Mouse (Mus musculus): ENCODE measurements around the gene Mmp23.
"Not testable (repeated sequence)": the region's sequence is repeated elsewhere in the genome, so short reads cannot be mapped to it uniquely, and the experiment has no call there.

Mmp23 gene

GRCm38 (mm10) chr4:155653086-155653450 is at the start of gene Mmp23:
TSS of gene Mmp23 (minus strand) at chr4:155653384.
- peak; percentile 61 for DNase-seq (ENCODE audit: low spot score)

GRCm38 (mm10) chr4:155700425-155700824 is 47.2 kb upstream of the Mmp23 start:
- DNase-seq (ENCODE audit: low spot score), result peak; percentile 51

GRCm38 (mm10) chr4:155696261-155697255 is 43.4 kb upstream of the Mmp23 start:
- DNase-seq (ENCODE audit: low spot score), result no peak

- DNase-seq (ENCODE audit: low spot score), result no peak
These were observed 42.4 kb upstream of the Mmp23 start for GRCm38 (mm10) chr4:155695531-155696062.

GRCm38 (mm10) chr4:155694482-155695401 is 41.6 kb upstream of the Mmp23 start:
- peak; percentile 73 for DNase-seq (ENCODE audit: low spot score)

DNA sequence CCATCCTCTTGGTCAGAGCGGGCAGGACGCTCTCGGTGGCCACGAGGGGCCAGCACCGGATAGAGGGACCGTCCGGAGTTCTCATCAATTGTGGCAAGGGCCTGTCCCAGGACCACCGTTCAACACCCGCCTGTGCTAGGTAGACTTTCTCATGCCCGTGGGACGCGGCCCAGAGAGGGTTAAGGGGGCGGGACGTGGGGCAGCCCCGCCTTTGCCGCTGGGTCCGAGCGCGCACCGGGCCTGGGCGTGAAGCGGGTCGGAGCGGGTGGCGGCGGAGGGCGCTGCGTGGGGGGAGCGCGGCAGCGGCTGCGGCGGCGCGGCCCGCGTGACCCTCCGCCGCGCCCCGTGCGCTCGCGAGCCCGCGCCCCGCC is 40.9 kb upstream of the Mmp23 start, which contains the start of gene Fndc10:
Gene Fndc10 (plus strand): TSS at position 232 of the 371 bp plus-strand sequence.
- DNase-seq (ENCODE audit: low spot score), result peak; percentile 72

DNA sequence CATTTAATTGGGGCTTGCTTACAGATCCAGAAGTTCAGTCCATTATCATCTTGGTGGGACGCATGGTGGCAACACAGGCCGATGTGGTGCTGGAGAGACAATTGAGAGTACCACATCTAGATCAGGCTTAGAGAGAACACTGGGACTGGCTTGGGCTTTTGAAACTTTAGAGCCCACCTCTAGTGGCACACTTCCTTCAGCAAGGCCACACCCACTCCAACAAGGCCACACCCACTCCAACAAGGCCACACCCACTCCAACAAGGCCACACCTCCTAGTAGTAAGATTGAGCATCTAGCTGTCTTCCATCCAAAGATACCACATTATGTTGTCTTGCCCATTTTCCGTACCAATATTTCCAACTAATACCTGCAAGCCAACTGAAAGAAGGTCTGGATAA is 39.2 kb upstream of the Mmp23 start:
- DNase-seq (ENCODE audit: low spot score), result no peak

GRCm38 (mm10) chr4:155690571-155691375 is 37.6 kb upstream of the Mmp23 start:
- no peak for DNase-seq (ENCODE audit: low spot score)

DNA sequence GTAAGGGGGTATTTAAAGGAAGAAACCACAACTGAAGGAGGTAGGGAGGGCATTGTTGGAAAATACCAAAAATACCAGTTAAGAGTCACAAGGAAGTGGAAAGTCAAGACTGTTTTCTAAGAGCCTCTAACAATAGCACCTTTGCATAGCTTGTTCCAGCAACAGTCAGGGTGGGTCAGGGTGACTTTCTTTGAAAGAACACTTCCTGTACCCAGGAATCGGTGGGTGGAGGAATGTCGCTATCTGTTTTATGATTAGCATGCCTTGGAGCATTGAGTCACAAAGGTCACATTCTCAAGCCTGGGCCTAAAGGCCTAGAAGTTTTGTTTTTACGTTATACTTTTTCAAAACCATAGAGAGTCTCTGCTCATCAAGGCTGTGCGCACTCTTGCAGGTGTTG is 34.6 kb upstream of the Mmp23 start:
- DNase-seq (ENCODE audit: low spot score), result not testable (repeated sequence)

DNA sequence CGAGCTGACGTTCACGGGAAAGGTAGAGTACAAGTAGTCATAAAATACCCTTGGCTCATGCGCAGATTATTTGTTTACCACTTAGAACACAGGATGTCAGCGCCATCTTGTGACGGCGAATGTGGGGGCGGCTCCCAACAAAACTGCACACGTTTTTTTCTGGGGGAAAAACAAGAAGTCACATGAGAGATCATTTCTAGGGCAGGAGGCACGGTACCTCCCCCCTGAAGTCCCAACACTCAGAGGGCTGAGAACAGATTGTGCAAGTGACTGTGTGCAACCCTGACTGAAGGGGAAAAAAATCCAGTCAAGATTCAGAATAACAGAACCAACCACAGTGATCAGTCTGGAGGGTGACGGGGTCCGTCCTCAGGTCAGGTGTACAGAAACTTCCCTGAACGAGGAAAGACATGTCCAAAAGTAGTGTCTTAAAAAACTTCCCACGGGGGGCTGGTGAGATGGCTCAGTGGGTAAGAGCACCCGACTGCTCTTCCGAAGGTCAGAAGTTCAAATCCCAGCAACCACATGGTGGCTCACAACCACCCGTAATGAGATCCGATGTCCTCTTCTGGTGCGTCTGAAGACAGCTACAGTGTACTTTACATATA is 30.6 kb upstream of the Mmp23 start:
- DNase-seq (ENCODE audit: low spot score), result not testable (repeated sequence)

- DNase-seq (ENCODE audit: low spot score), result no peak
These were observed 22.8 kb upstream of the Mmp23 start for GRCm38 (mm10) chr4:155675991-155676390.

DNA sequence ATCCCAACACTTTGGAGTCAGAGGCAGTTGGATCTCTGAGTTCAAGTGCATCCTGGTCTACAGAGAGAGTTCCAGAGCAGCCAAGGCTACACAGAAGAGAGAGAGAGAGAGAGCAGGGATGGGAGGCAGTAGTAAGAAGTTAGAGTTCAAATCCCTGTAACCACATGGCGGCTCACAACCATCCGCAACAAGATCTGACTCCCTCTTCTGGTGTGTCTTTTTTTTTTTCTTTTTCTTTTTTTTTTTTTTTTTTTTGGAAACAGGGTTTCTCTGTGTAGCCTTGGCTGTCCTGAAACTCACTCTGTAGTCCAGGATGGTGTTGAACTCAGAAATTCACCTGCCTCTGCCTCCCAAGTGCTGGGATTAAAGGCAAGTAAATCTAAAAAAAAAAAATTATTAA is 18.9 kb upstream of the Mmp23 start:
- DNase-seq (ENCODE audit: low spot score), result no peak

GRCm38 (mm10) chr4:155670236-155670635 is 17.1 kb upstream of the Mmp23 start:
- not testable (repeated sequence) for DNase-seq (ENCODE audit: low spot score)

- DNase-seq (ENCODE audit: low spot score), result no peak
These were observed 16.5 kb upstream of the Mmp23 start for GRCm38 (mm10) chr4:155669598-155670075.

DNA sequence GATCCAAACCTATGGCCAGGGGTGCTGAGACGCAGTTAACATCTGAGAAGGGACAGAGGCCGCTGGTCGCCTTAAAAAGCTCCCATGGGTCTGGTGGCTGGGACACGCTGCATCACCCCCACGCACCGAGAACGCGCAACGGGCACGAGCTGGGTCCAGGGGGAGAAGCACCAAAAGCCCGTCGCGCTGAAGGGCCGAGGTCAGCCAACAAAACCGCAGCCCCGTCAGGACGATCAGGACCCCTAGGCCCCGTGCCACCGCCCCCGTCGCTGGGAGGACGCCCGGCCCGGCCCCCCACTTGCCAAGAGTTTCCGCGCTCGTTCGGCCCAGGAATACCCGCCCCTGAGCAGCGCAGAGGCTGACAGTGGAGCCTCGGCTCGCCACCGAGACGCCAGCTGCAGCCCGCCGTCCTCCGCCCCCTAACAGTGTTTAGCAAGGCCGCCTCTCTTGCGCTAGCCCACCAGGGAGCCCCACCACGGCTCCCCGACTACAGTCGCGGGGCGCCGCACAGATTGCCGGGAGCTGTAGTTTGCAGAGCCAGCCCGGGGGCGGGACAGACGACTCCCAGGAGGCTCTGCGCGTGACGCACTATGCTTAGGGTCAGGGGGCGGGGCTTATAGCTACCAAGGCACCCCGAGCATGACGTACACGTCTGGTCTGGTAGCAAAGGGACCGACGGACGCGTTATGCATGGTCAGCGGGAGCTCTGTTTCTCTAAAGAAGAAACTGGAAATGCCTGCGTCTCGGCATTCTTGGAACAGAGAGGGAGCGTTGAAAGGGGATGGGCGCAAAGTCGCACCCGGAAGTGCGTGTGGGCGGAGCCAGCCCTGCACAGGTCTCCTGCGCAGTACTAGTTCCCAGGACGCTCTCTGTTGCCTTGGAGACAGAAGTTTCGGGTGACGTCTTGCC is 15.8 kb upstream of the Mmp23 start, which contains the start of gene Mib2:
Gene Mib2 (minus strand): TSS at position 510 of the 909 bp plus-strand sequence.
- DNase-seq (ENCODE audit: low spot score), result peak; percentile 99

DNA sequence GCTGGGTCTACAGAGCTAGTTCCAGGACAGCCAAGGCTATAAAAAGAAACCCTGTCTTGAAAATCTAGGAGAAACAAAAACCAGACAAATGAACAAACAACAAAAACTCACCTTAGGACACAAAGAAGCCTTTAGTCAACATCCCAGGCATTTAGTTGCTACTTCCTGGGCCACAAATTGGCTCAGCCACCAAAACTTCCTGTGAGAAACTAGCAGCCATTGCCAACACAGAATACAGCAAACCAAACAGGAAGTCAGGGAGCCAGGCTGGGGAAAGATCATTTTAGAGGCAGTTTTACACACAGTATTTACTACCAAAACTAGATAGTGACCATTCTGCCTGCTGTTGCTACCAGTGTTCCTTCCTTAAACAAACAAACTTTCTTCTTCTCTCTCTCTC is 13.7 kb upstream of the Mmp23 start:
- no peak for DNase-seq (ENCODE audit: low spot score)

- DNase-seq (ENCODE audit: low spot score), result no peak
These were observed 7.5 kb upstream of the Mmp23 start for GRCm38 (mm10) chr4:155660641-155661040.

DNA sequence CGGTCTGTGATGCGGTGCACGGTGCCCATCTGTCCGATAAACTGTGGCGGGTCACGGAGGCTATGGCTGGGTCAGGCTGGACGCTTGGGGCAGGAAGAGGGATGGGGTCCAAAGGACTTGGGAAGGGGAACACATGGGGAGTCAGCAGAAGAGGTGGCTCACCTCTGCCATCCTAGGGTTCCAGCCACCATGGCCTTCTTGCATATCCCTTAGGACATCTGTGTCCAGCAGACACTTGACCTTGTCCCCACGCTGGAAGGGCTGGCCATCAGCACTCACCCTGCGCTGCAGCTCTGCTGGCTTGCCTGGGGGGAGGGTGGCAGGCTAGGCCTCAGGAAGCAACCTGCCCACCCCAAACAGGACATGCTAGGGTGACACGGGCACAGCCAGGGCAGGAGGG is 5.8 kb upstream of the Mmp23 start:
- DNase-seq (ENCODE audit: low spot score), result no peak

DNA sequence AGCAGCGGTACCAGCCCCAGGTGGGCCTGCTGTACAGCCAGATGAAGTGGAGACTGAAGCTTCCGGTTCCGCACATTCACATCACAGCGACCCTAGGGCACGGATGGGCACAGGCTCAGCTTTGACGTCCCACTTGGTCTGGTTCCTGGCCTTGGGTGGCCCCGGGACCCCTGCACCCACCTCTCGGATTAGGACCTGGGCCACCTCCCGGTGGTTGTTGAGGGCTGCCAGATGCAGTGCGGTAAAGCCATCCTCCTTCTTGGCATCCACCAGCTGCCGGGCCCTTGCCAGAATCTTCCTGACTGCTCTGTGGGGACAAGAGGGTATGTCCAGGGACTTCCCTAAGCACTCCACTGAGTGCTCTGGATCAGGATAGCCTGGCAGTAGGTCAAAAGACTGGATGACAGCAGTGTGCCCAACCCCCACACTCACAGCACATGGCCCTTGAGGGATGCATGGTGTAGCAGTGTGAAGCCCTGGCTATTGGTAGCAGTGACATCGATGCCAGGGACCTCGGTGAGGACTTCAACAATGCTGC is 3.1 kb upstream of the Mmp23 start:
- DNase-seq (ENCODE audit: low spot score), result no peak
